Mouse (Mus musculus) embryonic stem cell, embryonic (primary cell): ENCODE results near the gene Micu1.

Experiments
- CTCF ChIA-PET, 4 experiments: fragments of 300-600 bp in 2 of 4; fragments of 350-600 bp in 2 of 4; sonication (Branson Sonifier 250); formaldehyde crosslinking; loops; one replicate each; lab custom pipeline; 2022; ENCODE audit warnings: inconsistent platforms in 2 of 4; lab: Charles Lee
- POLR2A ChIA-PET, 4 experiments: fragments of 300-600 bp in 2 of 4; fragments of 350-600 bp in 2 of 4; sonication (Branson Sonifier 250); formaldehyde crosslinking; loops; one replicate each; lab custom pipeline; 2022; ENCODE audit warnings: antibody characterized with exemption in 4 of 4, inconsistent platforms in 1 of 4; lab: Charles Lee

The Micu1 gene

DNA sequence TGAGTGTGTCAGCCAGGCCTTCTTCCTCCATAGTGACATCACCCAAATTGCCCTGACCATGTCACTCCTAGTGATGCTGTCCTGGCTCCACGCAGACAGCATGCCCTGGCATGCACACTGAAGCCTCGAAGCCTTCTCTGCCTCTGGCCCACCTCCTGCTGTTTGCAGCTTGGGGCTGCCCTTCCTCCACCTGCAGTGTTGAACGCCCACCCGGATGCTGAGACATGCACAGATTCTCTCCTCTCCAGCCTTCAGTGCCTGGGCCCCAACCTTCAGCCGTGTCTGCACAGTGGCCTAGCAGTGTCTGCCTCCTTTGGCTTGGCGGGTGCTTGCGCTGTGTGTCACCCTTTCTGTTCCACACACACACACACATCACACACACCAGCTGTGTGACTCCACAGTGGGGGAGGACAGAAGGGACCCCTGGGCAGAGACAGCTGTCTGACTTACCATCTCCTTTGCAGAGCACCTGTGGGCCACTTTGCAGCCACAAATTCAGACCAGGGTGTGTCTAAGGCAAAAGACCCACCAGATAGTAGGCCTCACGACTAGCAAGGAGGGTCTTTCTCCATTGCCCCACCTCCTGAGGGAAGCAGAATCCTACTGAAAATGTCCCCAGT lies 199.8 kb downstream of the Micu1 start:
- POLR2A ChIA-PET = interaction anchor here in 3 of 4 experiments (0.6 to 7.9 kb wide), 19 partner anchors 7 to 1663 kb away, joined by 3 to 145 read pairs (median 4); partner anchors contain the start of gene Ddit4 (in 2 of the 3)
- CTCF ChIA-PET = interaction anchor here in 1 of 4 experiments (0.9 kb wide), 1 partner anchor 18 kb away, joined by 3 read pairs; no protein-coding TSS in a partner anchor

DNA sequence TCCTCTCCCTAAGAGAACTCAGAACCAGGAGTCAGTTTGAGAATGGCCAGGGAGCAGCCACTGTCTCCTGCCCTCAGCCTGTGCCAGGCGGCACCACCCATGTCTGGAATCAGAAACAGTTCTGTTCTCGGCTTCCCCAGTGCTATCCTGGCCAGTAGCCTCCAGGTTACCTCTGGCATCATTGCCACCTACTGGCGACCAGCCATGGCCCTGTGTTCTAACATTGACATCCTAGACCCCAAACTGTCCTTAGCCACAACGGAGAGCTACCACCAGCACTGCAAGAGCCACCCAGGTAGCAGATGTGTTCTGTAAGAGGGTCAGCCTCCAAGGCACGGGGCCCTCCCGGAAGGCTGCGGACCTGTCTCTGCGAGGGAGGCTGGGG lies 200.3 kb downstream of the Micu1 start:
- CTCF ChIA-PET = interaction anchor here in 3 of 4 experiments (0.6 to 2.8 kb wide), 7 partner anchors 8 to 445 kb away, joined by 3 to 17 read pairs (median 3); no protein-coding TSS in a partner anchor
- POLR2A ChIA-PET = interaction anchor here in 3 of 4 experiments (0.7 to 7.9 kb wide), 26 partner anchors 7 to 291 kb away, joined by 3 to 145 read pairs (median 4); partner anchors contain the start of gene Ddit4 (in 2 of the 3)

DNA sequence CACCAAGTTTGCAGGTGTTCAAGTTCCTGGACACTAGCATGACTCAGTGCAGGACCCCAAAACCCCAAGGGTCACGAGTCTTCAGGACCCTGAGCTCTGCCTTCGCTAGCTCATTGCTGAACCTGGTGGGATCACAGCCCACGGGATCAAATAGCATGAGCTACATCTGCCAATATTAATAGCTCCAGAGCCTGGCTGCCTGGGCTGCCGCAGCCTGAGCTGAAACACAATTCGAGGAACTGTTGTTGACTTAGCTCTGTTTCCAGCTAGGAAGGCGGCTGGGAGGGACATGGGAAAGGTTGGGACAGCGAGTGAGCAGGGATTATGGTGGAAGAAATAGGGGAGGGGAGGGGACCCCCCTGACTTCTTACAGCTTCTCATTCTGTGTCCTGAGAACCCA lies 200.9 kb downstream of the Micu1 start:
- ChIA-PET CTCF (interaction anchor here in 3 of 4 experiments (0.6 to 2.8 kb wide), 8 partner anchors 8 to 445 kb away, joined by 3 to 17 read pairs (median 3); no protein-coding TSS in a partner anchor), POLR2A (interaction anchor here in 3 of 4 experiments (0.5 to 7.9 kb wide), 23 partner anchors 8 to 291 kb away, joined by 3 to 145 read pairs (median 4); partner anchors contain the start of gene Ddit4 (in 2 of the 3))

DNA sequence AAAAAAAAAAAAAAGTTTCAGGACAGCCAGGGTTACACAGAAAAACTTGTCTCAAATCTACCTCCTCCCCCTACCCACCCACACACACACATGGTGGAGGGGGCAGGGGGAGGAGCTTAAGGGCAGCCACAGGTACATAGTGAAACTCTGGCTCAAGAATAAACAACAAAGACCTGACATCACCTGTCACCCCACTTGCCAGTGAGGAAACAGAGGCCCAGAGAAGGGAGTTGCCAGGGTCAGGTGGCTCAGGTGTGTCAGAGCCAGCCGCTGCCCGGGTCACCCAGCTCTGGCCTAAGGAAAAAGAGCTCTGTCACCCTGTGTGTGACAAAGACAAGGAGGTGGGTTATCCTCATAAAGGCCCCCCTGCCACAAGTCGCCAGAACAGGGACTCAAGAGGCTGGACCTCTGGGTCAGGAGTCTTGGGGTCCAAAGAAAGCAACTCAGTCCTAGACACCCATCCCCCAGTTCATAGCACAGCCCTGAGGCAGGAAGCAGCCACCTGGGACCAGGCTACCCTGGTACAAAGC lies 204.9 kb downstream of the Micu1 start:
- ChIA-PET CTCF (interaction anchor here (0.6 to 3.3 kb wide), 14 partner anchors 8 to 346 kb away, joined by 3 to 28 read pairs (median 4); partner anchors contain the start of genes Anapc16 (in 1 of the 4) and Ascc1 (in 1 of the 4)), POLR2A (interaction anchor here (0.5 to 6.2 kb wide), 59 partner anchors 7 to 584 kb away, joined by 3 to 117 read pairs (median 4); partner anchors contain the start of genes Anapc16 (in 3 of the 4), Ascc1 (in 3 of the 4), Ddit4 (in 3 of the 4) and P4ha1 (in 2 of the 4))

DNA sequence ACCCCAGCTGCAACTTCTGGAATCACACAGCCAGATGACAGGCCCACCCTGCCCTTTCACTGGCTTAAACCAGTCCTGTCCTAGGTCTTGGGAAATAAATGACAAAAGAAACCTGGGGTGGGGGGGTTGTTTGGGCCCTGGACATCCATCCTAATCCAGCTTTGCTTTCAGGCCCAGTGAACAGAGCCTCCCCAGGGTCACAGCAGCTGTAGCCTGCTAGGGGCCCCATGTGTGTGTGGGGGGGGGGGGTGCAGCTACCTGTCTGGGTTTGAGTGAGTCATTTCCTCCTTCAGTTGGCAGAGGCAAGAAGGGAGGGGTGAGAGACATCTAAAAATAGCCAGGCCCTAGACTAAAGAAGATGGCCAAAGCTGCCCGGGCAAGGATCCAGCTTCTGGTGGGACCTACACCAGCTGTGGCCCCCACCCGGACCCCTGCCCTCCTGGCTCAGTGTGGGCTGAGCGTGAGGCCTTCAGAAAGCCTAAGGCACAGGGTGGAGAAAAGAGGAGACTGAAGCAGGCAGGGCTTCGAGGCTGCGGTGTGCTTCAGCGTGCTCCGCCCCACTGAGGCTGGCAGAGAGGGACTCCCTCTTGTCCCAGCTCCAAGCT lies 205.5 kb downstream of the Micu1 start:
- ChIA-PET POLR2A (interaction anchor here (0.6 to 6.2 kb wide), 63 partner anchors 8 to 584 kb away, joined by 3 to 117 read pairs (median 4); partner anchors contain the start of genes Anapc16 (in 3 of the 4), Ascc1 (in 3 of the 4), Ddit4 (in 3 of the 4) and P4ha1 (in 2 of the 4)), CTCF (interaction anchor here (0.5 to 3.3 kb wide), 20 partner anchors 9 to 444 kb away, joined by 3 to 28 read pairs (median 4); partner anchors contain the start of genes Anapc16 (in 1 of the 4) and Ascc1 (in 1 of the 4))

DNA sequence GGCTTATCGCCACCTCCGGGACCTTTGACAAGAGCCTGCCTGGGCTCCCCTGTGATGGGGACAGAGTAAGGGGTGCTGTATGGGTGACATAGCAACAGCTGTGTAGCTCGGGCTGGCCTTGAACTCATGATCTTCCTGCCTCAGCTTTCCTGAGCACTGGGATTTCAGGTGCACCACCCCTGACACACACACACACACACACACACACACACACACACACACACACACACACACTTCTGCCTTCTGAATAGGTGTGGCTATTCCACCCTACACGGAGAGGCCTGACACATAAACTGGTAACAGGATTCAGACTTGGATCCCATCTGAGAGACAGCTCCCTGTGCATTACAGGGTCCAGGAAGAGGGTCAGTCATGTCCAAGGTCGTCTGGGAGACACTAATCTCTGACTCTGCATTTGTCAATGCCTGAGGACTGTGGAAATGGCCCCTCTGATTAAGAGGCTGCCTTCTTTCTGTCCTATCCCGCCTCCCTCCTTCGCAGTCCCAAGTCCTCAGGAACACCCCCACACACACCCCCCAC lies 206.6 kb downstream of the Micu1 start:
- ChIA-PET CTCF (interaction anchor here (0.5 to 3.3 kb wide), 12 partner anchors 10 to 503 kb away, joined by 3 to 28 read pairs (median 4); no protein-coding TSS in a partner anchor), POLR2A (interaction anchor here (0.6 to 6.2 kb wide), 29 partner anchors 8 to 686 kb away, joined by 3 to 117 read pairs (median 5); partner anchors contain the start of genes Anapc16 (in 2 of the 4), Ascc1 (in 2 of the 4) and Ddit4 (in 1 of the 4))

DNA sequence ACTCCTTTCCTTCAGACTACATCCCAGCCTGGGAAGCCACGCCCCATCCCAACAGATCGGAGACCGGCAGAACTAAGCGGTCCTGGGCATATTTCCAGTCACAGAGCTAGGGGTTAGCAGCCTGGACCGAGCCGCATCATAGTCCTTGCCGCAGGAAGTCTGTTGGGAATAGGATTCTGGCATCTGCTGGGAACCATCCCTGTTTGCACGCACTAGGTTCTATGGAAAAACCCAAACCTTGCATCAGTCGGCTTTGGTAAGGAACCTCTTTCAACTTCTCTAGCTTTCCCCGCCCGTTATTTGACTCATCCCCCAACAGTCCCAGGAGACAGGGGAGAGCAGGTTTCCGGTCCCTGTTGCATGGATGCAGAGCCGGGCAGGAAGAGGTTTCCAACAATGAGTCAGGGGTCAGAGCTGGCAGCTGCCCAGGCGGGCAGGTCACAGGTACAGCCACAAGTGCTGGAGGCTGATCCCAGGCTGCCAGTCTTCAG lies 207.1 kb downstream of the Micu1 start:
- POLR2A ChIA-PET = interaction anchor here in 3 of 4 experiments (0.6 to 6.2 kb wide), 19 partner anchors 9 to 542 kb away, joined by 3 to 117 read pairs (median 4); partner anchors contain the start of genes Ddit4 (in 2 of the 3), Anapc16 (in 1 of the 3) and Ascc1 (in 1 of the 3)
- CTCF ChIA-PET = interaction anchor here (0.5 to 3.3 kb wide), 11 partner anchors 11 to 504 kb away, joined by 3 to 28 read pairs (median 5); no protein-coding TSS in a partner anchor

DNA sequence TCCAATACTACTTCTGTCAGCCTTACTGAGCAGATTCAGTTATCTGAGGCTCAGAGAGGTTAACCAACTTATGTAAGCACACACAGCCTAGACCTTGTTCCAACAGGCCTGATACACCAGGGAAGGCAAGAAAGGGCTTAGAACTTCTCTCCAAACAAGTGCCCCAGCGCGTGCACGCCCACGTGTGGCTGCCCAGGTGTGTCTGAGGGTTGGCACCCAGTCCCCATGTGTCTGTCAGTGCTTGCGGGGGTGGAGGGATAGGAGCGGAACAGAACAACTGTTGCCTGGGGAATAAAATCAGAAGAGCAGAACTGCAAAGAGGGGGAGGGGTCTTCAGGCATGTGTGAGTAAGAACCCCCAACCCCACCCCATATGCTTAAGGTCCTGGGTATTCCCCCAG lies 208.8 kb downstream of the Micu1 start:
- CTCF ChIA-PET = interaction anchor here in 2 of 4 experiments (0.7 to 1.4 kb wide), 5 partner anchors 10 to 347 kb away, joined by 3 to 12 read pairs (median 4); no protein-coding TSS in a partner anchor
- POLR2A ChIA-PET = interaction anchor here in 3 of 4 experiments (0.6 to 6.2 kb wide), 7 partner anchors 10 to 39 kb away, joined by 3 to 117 read pairs (median 10); partner anchors contain the start of gene Ddit4 (in 1 of the 3)

DNA sequence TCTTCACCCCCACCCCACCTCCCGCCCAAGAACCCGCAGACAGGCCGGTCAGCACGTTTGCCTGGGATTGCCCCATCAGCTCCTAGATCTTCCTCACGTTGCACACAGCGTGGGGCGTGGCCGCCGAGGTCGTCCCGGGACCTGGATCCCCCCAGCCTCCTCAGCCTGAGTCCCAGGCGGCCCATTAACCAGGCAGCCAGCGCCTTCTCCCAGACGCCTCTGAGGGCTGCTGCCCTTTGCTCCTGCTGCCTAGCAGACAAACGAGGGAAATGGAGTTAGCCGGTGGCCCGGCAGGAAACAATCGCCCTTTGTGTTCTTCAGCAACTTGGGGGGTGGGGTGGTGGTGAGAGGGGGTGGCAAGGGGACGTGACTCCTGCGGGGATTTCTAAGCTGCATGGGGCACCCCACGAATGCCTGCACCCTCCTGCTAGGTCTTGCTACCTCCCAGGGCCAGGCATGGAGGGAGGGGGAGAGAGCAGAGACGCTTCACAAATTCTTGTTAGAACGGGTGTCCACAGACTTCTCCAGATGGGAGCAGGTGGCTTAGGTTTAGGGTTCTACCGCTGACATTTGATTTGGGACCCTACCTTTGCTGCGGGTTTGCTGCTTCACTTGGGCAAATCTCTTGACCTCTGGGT lies 209.4 kb downstream of the Micu1 start:
- ChIA-PET CTCF (interaction anchor here in 3 of 4 experiments (0.6 to 1.4 kb wide), 7 partner anchors 9 to 346 kb away, joined by 3 to 12 read pairs (median 4); no protein-coding TSS in a partner anchor), POLR2A (interaction anchor here in 3 of 4 experiments (0.6 to 6.2 kb wide), 8 partner anchors 9 to 2000 kb away, joined by 3 to 117 read pairs (median 6); partner anchors contain the start of gene Ddit4 (in 1 of the 3))
